Mouse (Mus musculus) G1E (cell line): Measurements from ENCODE around the gene Pak2.

Experiments used
- CTCF ChIP-seq: IDR thresholded peaks from 2 replicates; pipeline ENCODE4 v1.5.1; 2012; ENCODE audit warnings: low read depth, low read length, inconsistent platforms, mixed read lengths
- GATA1 ChIP-seq: IDR thresholded peaks from 2 replicates; pipeline ENCODE4 v1.6.1; 2012; ENCODE audit warnings: borderline replicate concordance, low read length, inconsistent platforms, mixed read lengths
- GATA2 ChIP-seq: IDR thresholded peaks from 2 replicates; pipeline ENCODE4 v1.6.1; 2012; ENCODE audit warnings: low read depth, low read length, inconsistent platforms, borderline replicate concordance
- POLR2AphosphoS5 ChIP-seq: IDR thresholded peaks from 2 replicates; pipeline ENCODE4 v1.6.1; 2012; ENCODE audit warnings: low read depth, low read length, inconsistent platforms; ENCODE audit not compliant: insufficient replicate concordance
- TAL1 ChIP-seq: conservative IDR thresholded peaks from 2 replicates; pipeline ENCODE4 v1.6.1; 2012; ENCODE audit warnings: low read depth, low read length, inconsistent platforms, mixed read lengths

DNA sequence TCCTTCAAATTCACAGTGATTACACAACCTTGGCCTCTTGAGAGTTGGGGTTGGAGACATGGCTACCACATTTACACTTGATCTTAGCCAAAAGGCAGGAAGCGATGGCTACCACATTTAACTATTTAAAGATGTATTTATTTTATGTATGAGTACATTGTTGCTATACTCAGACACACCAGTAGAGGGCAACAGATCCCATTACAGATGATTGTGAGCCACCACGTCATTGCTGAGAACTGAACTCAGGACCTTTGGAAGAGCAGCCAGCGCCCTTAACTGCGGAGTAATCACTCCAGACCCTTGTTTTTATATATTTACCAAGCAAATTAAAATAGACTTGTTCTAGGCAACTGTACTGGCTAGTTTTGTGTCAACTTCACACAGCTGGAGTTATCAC, 36.8 kb downstream of the Pak2 start:
- TF ChIP-seq CTCF (0 out of 2 replicates have a peak, but pooled peaks have one; percentile 17), GATA1 (no peak), TAL1 (no peak), GATA2 (no peak), POLR2AphosphoS5 (no peak)
